Mouse (Mus musculus) C2C12 (cell line): ENCODE measurements at regions not wholly inside any gene's neighbourhood (a gene's known extent, or its start where the extent isn't known, plus 50 kb on each side); places are given as distances from the start of the nearest gene placed in this dataset.

ENCODE experiments used
- CTCF ChIP-seq: IDR thresholded peaks from one replicate; pipeline ENCODE4 v1.5.1; 2011; ENCODE audit not compliant: control insufficient read depth, insufficient read depth, insufficient read length
- USF1 ChIP-seq: IDR thresholded peaks from one replicate; pipeline ENCODE4 v1.6.1; 2011; ENCODE audit warnings: low read depth, mild to moderate bottlenecking, control low read depth, moderate library complexity

DNA sequence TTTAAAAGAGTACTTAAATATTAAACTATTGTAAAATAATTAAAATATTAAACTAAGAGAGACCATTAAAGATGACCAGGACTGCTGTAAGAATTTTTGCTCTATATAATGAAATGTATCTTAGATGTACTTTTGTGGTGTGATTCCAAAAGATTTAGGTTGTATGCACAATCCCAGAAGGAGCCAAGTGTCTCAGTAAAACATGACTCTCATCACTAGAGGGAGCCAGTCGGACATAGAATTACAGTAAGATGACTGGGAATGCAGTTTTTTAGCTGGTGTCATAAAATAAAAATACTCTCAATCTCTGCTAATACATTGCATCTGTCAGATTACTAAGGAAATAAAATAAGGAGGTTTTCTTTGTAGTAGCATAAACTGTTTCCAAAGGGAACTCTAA is 316.9 kb upstream of the Mme start:
- no peak for TF ChIP-seq CTCF
- no peak for TF ChIP-seq USF1
